Comparison of ENCODE assay signal across 11 mouse cellular contexts in the genomic region with DNA sequence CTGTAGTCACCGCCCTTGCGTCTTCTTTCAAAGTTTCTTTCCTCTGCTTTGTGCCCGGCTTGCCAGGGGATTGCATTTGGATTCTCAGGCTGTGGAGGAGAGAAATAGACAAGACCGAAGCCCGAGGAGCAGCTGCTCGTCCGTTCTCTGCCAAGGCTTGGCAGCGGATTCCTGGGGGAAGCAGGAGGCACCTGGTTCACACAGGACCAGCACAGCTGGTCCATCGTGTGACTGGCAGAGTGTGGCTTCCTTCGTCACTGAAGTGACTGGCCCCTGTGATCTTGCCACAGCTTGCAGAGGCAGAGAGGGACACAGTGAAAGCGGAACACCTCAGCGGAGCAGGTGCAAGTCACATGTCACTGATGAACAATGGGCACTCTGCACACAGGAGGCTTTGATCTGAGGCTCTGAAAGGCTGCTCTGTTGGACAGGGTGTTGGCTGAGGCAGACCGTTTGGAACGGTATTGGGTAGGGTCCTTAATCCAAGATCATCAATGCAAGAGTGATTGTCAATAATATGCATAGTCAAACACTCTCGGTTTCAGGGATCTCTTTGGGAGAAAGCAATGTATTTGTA.
DNase-seq lines count a peak whose midpoint lies in the region; ATAC-seq and TF ChIP-seq lines count a peak whose summit lies in the region.
"Had no signal": no experiment of that assay in that cellular context is flagged by ENCODE, and none has a peak within 500 bp of the region (broad histone marks: within the 10 kb centered on the region; RNA-seq: fewer than 3 reads in every experiment).

No protein-coding gene starts in this region.

- ATAC-seq in hindbrain, embryonic 16.5 days = peak; percentile 84

- DNase-seq in cerebellum, adult 2 months = peak; percentile 5 to 9
- no peak for DNase-seq in cerebellum, adult 8-10 months
- peak; percentile 38 for DNase-seq in layer of hippocampus, adult 9-11 months
- no peak for DNase-seq in layer of hippocampus, postnatal 25 days (ENCODE audit: extremely low spot score in 1 of 2, low spot score in 1 of 2)
- DNase-seq in right cerebral cortex, postnatal 14 days = peak; percentile 44
- no peak for DNase-seq in limb, embryonic 10.5 days (ENCODE audit: low spot score)
- no peak for DNase-seq in adrenal gland, postnatal 25 days
- DNase-seq: liver had no signal

- no peak for TF ChIP-seq CTCF in cerebellum, adult 2 months (IDR thresholded peaks at IDR 0.05; ENCODE audit: borderline replicate concordance, insufficient read depth, low read depth, low read length)

- WGBS in cerebellum, adult 2 months = 11% methylated on average over 15 of the region's 15 CpGs
- 56% methylated on average over 15 of the region's 15 CpGs for WGBS in hindbrain, embryonic 16.5 days
- WGBS in limb, embryonic 10.5 days = 92% methylated on average over 15 of the region's 15 CpGs

- H3K27me3 ChIP-seq in cerebellum, adult 2 months (ENCODE audit: control insufficient read depth, insufficient read depth, low read length) = no peaks in the 10 kb centered on the region
- H3K27me3 ChIP-seq in hindbrain, embryonic 16.5 days (replicated peaks; ENCODE audit: control insufficient read depth, insufficient read depth, low read length) = no peaks in the 10 kb centered on the region
- no peaks in the 10 kb centered on the region; the same call in 1 of the 2 replicates for H3K27me3 ChIP-seq in limb, embryonic 10.5 days (ENCODE audit: low read depth, poor library complexity, severe bottlenecking)
- H3K27me3 ChIP-seq: megakaryocyte, embryonic 14.5 days had no signal

- H3K9ac ChIP-seq in hindbrain, embryonic 16.5 days (ENCODE audit: low read depth, low read length) = no peak overlapping the region

- H3K4me1 ChIP-seq in cerebellum, adult 2 months (ENCODE audit: control insufficient read depth, insufficient read depth, low read length) = no peaks in the 10 kb centered on the region
- no peaks in the 10 kb centered on the region for H3K4me1 ChIP-seq in hindbrain, embryonic 16.5 days (ENCODE audit: control insufficient read depth, insufficient read depth, low read depth, low read length)
- no peaks in the 10 kb centered on the region for H3K4me1 ChIP-seq in limb, embryonic 10.5 days
- H3K4me1 ChIP-seq: megakaryocyte, embryonic 14.5 days had no signal

- H3K4me2 ChIP-seq in hindbrain, embryonic 16.5 days (ENCODE audit: low read length) = no peak overlapping the region; the same call in 1 of the 2 replicates

- no peaks in the 10 kb centered on the region for H3K36me3 ChIP-seq in hindbrain, embryonic 16.5 days (ENCODE audit: control insufficient read depth, insufficient read depth, low read length)
- no peaks in the 10 kb centered on the region for H3K36me3 ChIP-seq in limb, embryonic 10.5 days

- no peak overlapping the region for H3K27ac ChIP-seq in cerebellum, adult 2 months (ENCODE audit: insufficient read depth, low read length)
- H3K27ac ChIP-seq in hindbrain, embryonic 16.5 days (ENCODE audit: low read depth, low read length) = no peak overlapping the region
- H3K27ac ChIP-seq in limb, embryonic 10.5 days = no peak overlapping the region
- H3K27ac ChIP-seq: kidney, postnatal 0 days had no signal

- no peak overlapping the region for H3K4me3 ChIP-seq in cerebellum, adult 2 months (replicated peaks; ENCODE audit: insufficient read depth, low read depth, low read length)
- H3K4me3 ChIP-seq in hindbrain, embryonic 16.5 days (ENCODE audit: low read length) = no peak overlapping the region
- H3K4me3 ChIP-seq in limb, embryonic 10.5 days = no peak overlapping the region
- H3K4me3 ChIP-seq: megakaryocyte, embryonic 14.5 days had no signal

- no peak for TF ChIP-seq POLR2A in cerebellum, adult 2 months (IDR thresholded peaks at IDR 0.05; ENCODE audit: borderline replicate concordance, insufficient read depth, low read length)

- H3K9me3 ChIP-seq in hindbrain, embryonic 16.5 days (ENCODE audit: control insufficient read depth, low read length) = no peaks in the 10 kb centered on the region
- H3K9me3 ChIP-seq in limb, embryonic 10.5 days (replicated peaks) = no peaks in the 10 kb centered on the region
- H3K9me3 ChIP-seq: megakaryocyte, embryonic 14.5 days had no signal

Comparison
In these comparisons a context has a peak if more than half of its experiments do, and no peak if none do; other contexts are left out.
1. DNase-seq: peak in cerebellum, adult 2 months (2 of 2), layer of hippocampus, adult 9-11 months (single experiment) and right cerebral cortex, postnatal 14 days (single experiment); none in cerebellum, adult 8-10 months (single experiment), layer of hippocampus, postnatal 25 days (0 of 2), limb, embryonic 10.5 days (single experiment) and adrenal gland, postnatal 25 days (single experiment).